Mouse (Mus musculus): ENCODE measurements around the gene Twf1. TPM values are rescaled to one million over a fixed set of nuclear protein-coding genes. Genes with fewer than 3 reads are reported as not detected.

Twf1 gene
- total and polyA plus RNA-seq, 3 experiments, result 10.1 to 18.1 (median 12.8) TPM

DNA sequence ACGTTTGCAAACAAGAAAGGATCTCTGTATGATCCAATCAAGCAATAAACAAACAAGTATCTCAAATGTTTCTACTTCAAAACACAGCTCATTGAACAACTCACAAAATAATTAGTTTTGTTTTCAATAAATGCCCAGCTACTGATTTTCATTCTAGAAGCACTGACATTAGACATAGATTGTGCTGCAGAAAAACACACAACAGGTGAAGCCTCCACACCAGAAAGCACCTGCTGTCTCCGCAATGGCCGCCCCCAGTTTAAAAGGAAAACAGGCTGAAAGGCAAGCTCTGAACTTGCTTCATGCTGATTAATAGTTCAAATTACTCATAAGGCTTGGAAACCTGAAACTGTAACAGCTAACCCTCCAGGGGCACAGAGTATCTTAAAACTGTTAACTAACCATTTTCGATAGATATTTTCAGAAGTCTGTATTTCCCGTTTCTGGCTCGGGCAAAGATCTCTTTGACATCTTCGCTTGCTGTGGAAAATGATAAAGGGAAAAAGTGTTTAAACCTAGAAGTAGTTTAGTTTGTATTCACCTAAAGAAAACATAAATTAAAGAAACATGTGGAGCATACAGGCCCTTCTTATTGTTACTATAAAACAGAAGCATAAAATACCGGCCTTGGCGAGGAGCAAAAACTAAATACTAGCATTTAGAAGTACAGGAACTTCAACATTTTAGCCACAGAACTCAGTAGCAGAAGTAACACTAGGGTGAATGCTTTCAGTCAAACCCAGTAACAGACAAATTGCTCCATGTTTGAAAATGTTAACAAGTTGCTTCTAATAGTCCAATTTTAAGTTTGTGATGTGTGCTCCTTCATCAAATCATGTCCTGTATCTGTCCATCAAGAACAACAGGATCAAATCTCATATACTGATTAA is 1.6 kb downstream of the Twf1 start:
- 74% methylated on average over 9 of the region's 9 CpGs for WGBS
- Histone ChIP-seq H3K36me3 (ENCODE audit: control insufficient read depth, insufficient read depth, low read length) (peaks cover 6% of the 10 kb centered on the region), H3K9ac (ENCODE audit: low read depth, low read length) (no peak overlapping the region), H3K4me1 (ENCODE audit: control insufficient read depth, insufficient read depth, low read length) (peaks cover 1% of the 10 kb centered on the region; the same call in 1 of the 2 replicates), H3K27me3 (ENCODE audit: control insufficient read depth, insufficient read depth, low read length) (no peaks in the 10 kb centered on the region), H3K27ac (no peak overlapping the region), H3K4me3 (peak overlapping the region; percentile 3; the same call in 1 of the 2 replicates), H3K79me2 (replicated peaks; ENCODE audit: control insufficient read depth, insufficient read depth, low read length) (no peaks in the 10 kb centered on the region)
- TF ChIP-seq POLR2A (IDR thresholded peaks at IDR 0.05; ENCODE audit: insufficient read depth, low read depth, low read length), result no peak
- intact Hi-C loops (cut with DNase I), result loop anchor here (2.0 to 10.0 kb wide), 2 partner anchors 45 to 1887 kb away; partner anchors contain the start of genes Irak4 and Pus7l
- DNase-seq, result no peak

GRCm38 (mm10) chr15:94584738-94585137 is 5.0 kb downstream of the Twf1 start:
- TF ChIP-seq CTCF (IDR thresholded peaks at IDR 0.05), result peak; percentile 32
- TF ChIP-seq EP300 (IDR thresholded peaks at IDR 0.05; ENCODE audit: insufficient read depth, low read depth, low read length), result no peak
- Histone ChIP-seq H3K9ac (ENCODE audit: low read depth, low read length) (no peak overlapping the region), H3K79me2 (replicated peaks; ENCODE audit: control insufficient read depth, insufficient read depth, low read length) (no peaks in the 10 kb centered on the region), H3K4me3 (no peak overlapping the region), H3K27me3 (ENCODE audit: control insufficient read depth, insufficient read depth, low read length) (no peaks in the 10 kb centered on the region), H3K4me1 (ENCODE audit: control insufficient read depth, insufficient read depth, low read length) (peaks cover 1% of the 10 kb centered on the region; the same call in 1 of the 2 replicates), H3K36me3 (ENCODE audit: control insufficient read depth, insufficient read depth, low read length) (peaks cover 6% of the 10 kb centered on the region), H3K27ac (no peak overlapping the region)
- no peak for DNase-seq
- intact Hi-C loops (cut with DNase I), result loop anchor here (10.0 kb wide), 1 partner anchor 1890 kb away; no protein-coding TSS in a partner anchor
- 77% methylated on average over 4 of the region's 4 CpGs for WGBS

DNA sequence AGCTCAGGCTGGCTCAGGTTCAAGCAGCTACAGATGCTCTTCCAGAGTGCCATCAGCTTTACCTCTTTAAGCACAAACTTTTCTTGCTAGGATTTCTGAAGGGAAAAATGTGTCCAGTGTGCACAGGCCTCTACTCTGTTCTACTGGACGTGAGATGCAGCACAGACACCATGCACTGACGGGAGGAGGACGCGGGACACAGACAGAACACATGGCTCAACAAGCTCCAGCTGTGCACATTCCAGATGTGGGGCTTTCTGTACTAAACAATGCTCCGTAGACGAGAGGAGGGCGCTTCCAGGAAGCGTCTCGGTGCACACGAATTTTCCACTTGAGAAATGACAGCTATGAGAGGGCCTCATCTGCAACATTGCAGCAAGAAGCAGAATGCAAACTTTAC is 6.5 kb downstream of the Twf1 start:
- 76% methylated on average over 10 of the region's 10 CpGs for WGBS
- no peak overlapping the region for H3K9ac ChIP-seq (ENCODE audit: low read depth, low read length)
- H3K36me3 ChIP-seq (ENCODE audit: control insufficient read depth, insufficient read depth, low read length), result peaks cover 3% of the 10 kb centered on the region
- H3K4me1 ChIP-seq (ENCODE audit: control insufficient read depth, insufficient read depth, low read length), result no peaks in the 10 kb centered on the region; the same call in 1 of the 2 replicates
- no peaks in the 10 kb centered on the region for H3K79me2 ChIP-seq (replicated peaks; ENCODE audit: control insufficient read depth, insufficient read depth, low read length)
- H3K27me3 ChIP-seq (ENCODE audit: control insufficient read depth, insufficient read depth, low read length), result no peaks in the 10 kb centered on the region
- H3K4me3 ChIP-seq, result no peak overlapping the region
- TF ChIP-seq EP300 (IDR thresholded peaks at IDR 0.05; ENCODE audit: insufficient read depth, low read depth, low read length), result no peak
- no peak for TF ChIP-seq POLR2A (IDR thresholded peaks at IDR 0.05; ENCODE audit: insufficient read depth, low read depth, low read length)
- no peak for TF ChIP-seq CTCF (IDR thresholded peaks at IDR 0.05)
- no peak overlapping the region for H3K27ac ChIP-seq
- DNase-seq, result no peak
- intact Hi-C loops (cut with DNase I), result loop anchor here (10.0 kb wide), 1 partner anchor 1892 kb away; no protein-coding TSS in a partner anchor

DNA sequence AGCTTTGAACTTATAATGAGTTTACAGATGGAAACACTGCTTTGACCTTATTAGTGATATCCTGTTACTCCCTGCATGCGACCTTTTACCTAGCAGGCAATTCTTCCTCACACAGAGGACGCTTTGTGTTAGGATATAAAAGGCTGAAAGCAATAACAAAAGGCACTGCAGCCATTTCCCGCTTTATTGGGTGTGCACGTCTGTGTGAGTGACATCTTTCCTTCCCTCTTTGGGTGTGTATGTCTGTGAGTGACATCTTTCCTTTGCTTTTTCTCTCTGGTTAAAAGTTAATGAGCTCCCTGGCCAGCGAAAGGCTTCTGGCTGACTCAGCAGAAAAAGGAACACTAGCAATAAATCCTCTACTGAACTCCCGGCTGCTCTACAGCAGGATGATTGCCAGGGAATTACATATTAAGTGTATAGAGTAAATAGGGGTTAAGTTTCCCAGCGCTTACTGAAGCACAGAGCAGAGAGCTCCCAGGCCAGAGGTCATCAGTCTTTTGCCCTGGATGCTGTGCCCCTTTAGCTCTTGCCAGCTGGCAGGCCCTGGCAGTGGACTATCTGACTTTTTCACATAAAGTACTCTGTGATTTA is 7.6 kb downstream of the Twf1 start:
- no peak overlapping the region for H3K27ac ChIP-seq
- no peak overlapping the region for H3K9ac ChIP-seq (ENCODE audit: low read depth, low read length)
- intact Hi-C loops (cut with DNase I), result loop anchor here (10.0 kb wide), 1 partner anchor 1893 kb away; no protein-coding TSS in a partner anchor
- no peaks in the 10 kb centered on the region for H3K79me2 ChIP-seq (replicated peaks; ENCODE audit: control insufficient read depth, insufficient read depth, low read length)
- TF ChIP-seq CTCF (IDR thresholded peaks at IDR 0.05) (no peak), EP300 (IDR thresholded peaks at IDR 0.05; ENCODE audit: insufficient read depth, low read depth, low read length) (no peak), POLR2A (IDR thresholded peaks at IDR 0.05; ENCODE audit: insufficient read depth, low read depth, low read length) (no peak)
- no peak overlapping the region for H3K4me3 ChIP-seq
- H3K36me3 ChIP-seq (ENCODE audit: control insufficient read depth, insufficient read depth, low read length), result no peaks in the 10 kb centered on the region
- DNase-seq, result no peak
- H3K4me1 ChIP-seq (ENCODE audit: control insufficient read depth, insufficient read depth, low read length), result no peaks in the 10 kb centered on the region
- no peaks in the 10 kb centered on the region for H3K27me3 ChIP-seq (ENCODE audit: control insufficient read depth, insufficient read depth, low read length)
- 71% methylated on average over 7 of the region's 7 CpGs for whole genome bisulfite sequencing

GRCm38 (mm10) chr15:94574566-94575268 is 15.0 kb downstream of the Twf1 start:
- no peak for TF ChIP-seq POLR2A (IDR thresholded peaks at IDR 0.05; ENCODE audit: insufficient read depth, low read depth, low read length)
- no peak for TF ChIP-seq EP300 (IDR thresholded peaks at IDR 0.05; ENCODE audit: insufficient read depth, low read depth, low read length)
- TF ChIP-seq CTCF (IDR thresholded peaks at IDR 0.05), result no peak
- no peaks in the 10 kb centered on the region for H3K4me1 ChIP-seq (ENCODE audit: control insufficient read depth, insufficient read depth, low read length)
- no peaks in the 10 kb centered on the region for H3K79me2 ChIP-seq (replicated peaks; ENCODE audit: control insufficient read depth, insufficient read depth, low read length)
- intact Hi-C loops (cut with DNase I), result no loop called here
- H3K27me3 ChIP-seq (ENCODE audit: control insufficient read depth, insufficient read depth, low read length), result no peaks in the 10 kb centered on the region
- no peak for DNase-seq
- H3K4me3 ChIP-seq, result no peak overlapping the region
- H3K36me3 ChIP-seq (ENCODE audit: control insufficient read depth, insufficient read depth, low read length), result no peaks in the 10 kb centered on the region
- H3K9ac ChIP-seq (ENCODE audit: low read depth, low read length), result no peak overlapping the region
- no peak overlapping the region for H3K27ac ChIP-seq
- WGBS, result 74% methylated on average over 4 of the region's 4 CpGs
